Mouse (Mus musculus): Measurements from ENCODE around the gene Ogfr.

GRCm38 (mm10) chr2:180545046-180545445 lies 44.0 kb upstream of the Ogfr start:
- TF ChIP-seq POLR2A (IDR thresholded peaks at IDR 0.05; ENCODE audit: control insufficient read depth, low read depth, low read length) (no peak), CTCF (IDR thresholded peaks at IDR 0.05; ENCODE audit: control insufficient read depth, insufficient read depth, insufficient replicate concordance, low read depth, low read length) (no peak)
